Mouse (Mus musculus) ES-Bruce4 (cell line): ENCODE measurements at regions not wholly inside any gene's neighbourhood (a gene's known extent, or its start where the extent isn't known, plus 50 kb on each side); places are given as distances from the start of the nearest gene placed in this dataset.
A peak's percentile ranks its signal among the peaks of the same experiment; 100 is the strongest.

Experiments used
- H3K27ac ChIP-seq: 2 replicates; pipeline ENCODE4 v1.5.1; 2012; ENCODE audit warnings: low read length, inconsistent platforms; ENCODE audit not compliant: insufficient read depth
- H3K27me3 ChIP-seq: 2 replicates; pipeline ENCODE4 v1.6.1; 2012; ENCODE audit warnings: mild to moderate bottlenecking, low read length, inconsistent platforms; ENCODE audit not compliant: control insufficient read depth, poor library complexity, insufficient read depth, severe bottlenecking
- H3K36me3 ChIP-seq: 2 replicates; pipeline ENCODE4 v1.6.1; 2012; ENCODE audit warnings: inconsistent platforms, mild to moderate bottlenecking, low read length, moderate library complexity; ENCODE audit not compliant: control insufficient read depth, poor library complexity, insufficient read depth, severe bottlenecking
- H3K4me1 ChIP-seq: one replicate; pipeline ENCODE4 v1.8.1; 2011; ENCODE audit warnings: low read length; ENCODE audit not compliant: control insufficient read depth, insufficient read depth
- H3K4me3 ChIP-seq: 2 replicates; pipeline ENCODE4 v1.5.1; 2011; ENCODE audit warnings: low read depth, mild to moderate bottlenecking, low read length
- H3K9ac ChIP-seq: 2 replicates; pipeline ENCODE4 v1.6.1; 2012; ENCODE audit warnings: low read depth, mild to moderate bottlenecking, inconsistent platforms; ENCODE audit not compliant: poor library complexity, severe bottlenecking
- H3K9me3 ChIP-seq: replicated peaks from 2 replicates; pipeline ENCODE4 v1.6.1; 2012; ENCODE audit warnings: mild to moderate bottlenecking, low read length, inconsistent platforms; ENCODE audit not compliant: control insufficient read depth, poor library complexity, insufficient read depth, severe bottlenecking
- CTCF ChIP-seq: IDR thresholded peaks from one replicate; pipeline ENCODE4 v1.8.1; 2011; ENCODE audit warnings: low read depth, low read length
- EP300 ChIP-seq: IDR thresholded peaks from 2 replicates; pipeline ENCODE4 v1.6.1; 2011; ENCODE audit warnings: low read depth, low read length; ENCODE audit not compliant: insufficient read depth
- POLR2A ChIP-seq: IDR thresholded peaks from one replicate; pipeline ENCODE4 v1.8.1; 2011; ENCODE audit warnings: low read length; ENCODE audit not compliant: insufficient read depth

DNA sequence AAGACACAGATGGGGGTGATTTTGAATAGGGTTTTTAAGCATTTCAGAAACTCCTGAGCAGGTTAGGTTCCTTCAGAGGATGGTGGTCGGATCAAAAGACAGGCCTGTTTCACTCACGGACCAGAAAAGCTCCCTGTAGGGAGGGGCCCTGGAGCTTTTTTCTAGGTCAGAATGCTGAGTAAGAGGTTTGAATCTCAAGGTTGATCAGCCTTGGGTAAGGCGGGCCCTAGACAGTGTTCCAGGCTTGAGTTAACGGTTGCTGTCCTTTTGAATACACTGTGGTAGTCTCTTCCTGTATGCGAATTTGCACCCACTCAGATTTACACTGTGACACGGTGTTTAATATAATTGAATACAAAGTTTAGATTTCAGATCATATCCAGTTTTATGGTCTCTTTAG, 75.2 kb upstream of the 1700020N01Rik start:
- TF ChIP-seq EP300 (no peak), POLR2A (no peak), CTCF (no peak)

DNA sequence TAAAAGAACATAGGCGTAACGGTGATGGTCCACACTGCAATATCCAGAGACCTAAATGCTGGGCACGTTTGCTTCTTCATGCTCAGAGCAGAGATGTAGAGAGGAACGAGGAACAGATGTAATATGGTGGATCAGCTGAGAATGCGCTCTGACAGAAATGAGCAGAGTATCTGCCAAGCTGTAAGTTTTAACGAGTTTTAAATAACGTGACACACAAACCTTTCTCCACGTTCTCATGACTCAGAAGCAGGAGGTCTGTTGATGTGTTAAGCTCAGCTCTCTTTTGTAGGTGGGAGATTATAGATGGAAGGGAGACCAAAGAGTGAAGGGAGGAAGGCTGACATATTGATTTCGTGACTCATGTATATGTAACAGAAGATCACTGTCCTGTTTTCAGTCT, 72.1 kb upstream of the 1700020N01Rik start:
- TF ChIP-seq CTCF, result no peak
- TF ChIP-seq EP300, result no peak
- no peak for TF ChIP-seq POLR2A
- H3K36me3 ChIP-seq, result no peaks in the 10 kb centered on the region
- H3K4me3 ChIP-seq, result no peak overlapping the region
- H3K9ac ChIP-seq, result no peak overlapping the region
- peaks cover 2% of the 10 kb centered on the region; the same call in 1 of the 2 replicates for H3K27me3 ChIP-seq
- H3K27ac ChIP-seq, result no peak overlapping the region
- H3K4me1 ChIP-seq, result no peaks in the 10 kb centered on the region
- no peaks in the 10 kb centered on the region for H3K9me3 ChIP-seq

More for the DNA sequence above, 75.2 kb upstream of the 1700020N01Rik start:
- no peak overlapping the region for H3K4me3 ChIP-seq
- no peaks in the 10 kb centered on the region for H3K4me1 ChIP-seq
- no peaks in the 10 kb centered on the region for H3K36me3 ChIP-seq
- no peak overlapping the region for H3K27ac ChIP-seq
- H3K9ac ChIP-seq, result no peak overlapping the region
- no peaks in the 10 kb centered on the region for H3K9me3 ChIP-seq
- H3K27me3 ChIP-seq, result no peaks in the 10 kb centered on the region

- Histone ChIP-seq H3K27me3 (peaks cover 2% of the 10 kb centered on the region; the same call in 1 of the 2 replicates), H3K9me3 (no peaks in the 10 kb centered on the region), H3K4me1 (no peaks in the 10 kb centered on the region), H3K27ac (no peak overlapping the region), H3K9ac (no peak overlapping the region), H3K36me3 (no peaks in the 10 kb centered on the region), H3K4me3 (no peak overlapping the region)
- TF ChIP-seq POLR2A (no peak), EP300 (no peak), CTCF (no peak)
These were observed 67.4 kb upstream of the 1700020N01Rik start for GRCm38 (mm10) chr10:21525555-21525954.

DNA sequence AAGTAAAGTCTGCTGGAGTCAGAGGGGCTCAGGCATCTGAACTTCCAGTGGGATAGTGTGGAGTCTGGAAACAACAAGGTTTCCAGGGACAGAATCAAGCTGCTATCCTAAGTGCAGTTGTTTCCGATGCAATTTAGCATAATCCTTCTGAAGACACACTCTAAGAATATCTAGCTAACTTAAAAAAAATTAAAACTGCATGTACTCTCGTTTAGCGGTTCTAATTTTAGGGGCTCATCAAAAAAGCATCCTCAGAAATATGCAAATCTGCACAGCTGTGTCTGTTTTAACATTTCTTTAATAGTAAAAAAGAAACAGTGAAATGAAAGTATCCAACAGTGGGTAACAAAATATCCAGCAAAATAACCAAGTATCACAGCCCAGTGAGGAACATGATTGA, 64.5 kb upstream of the 1700020N01Rik start:
- H3K9ac ChIP-seq, result no peak overlapping the region
- no peak overlapping the region for H3K4me3 ChIP-seq
- peaks cover 2% of the 10 kb centered on the region; the same call in 1 of the 2 replicates for H3K27me3 ChIP-seq
- H3K27ac ChIP-seq, result no peak overlapping the region
- no peaks in the 10 kb centered on the region for H3K4me1 ChIP-seq
- TF ChIP-seq POLR2A (no peak), EP300 (no peak), CTCF (no peak)
- H3K9me3 ChIP-seq, result no peaks in the 10 kb centered on the region
- no peaks in the 10 kb centered on the region for H3K36me3 ChIP-seq

GRCm38 (mm10) chr10:21529098-21529749, 63.7 kb upstream of the 1700020N01Rik start:
- Histone ChIP-seq H3K4me1 (no peaks in the 10 kb centered on the region), H3K36me3 (no peaks in the 10 kb centered on the region), H3K27ac (no peak overlapping the region), H3K27me3 (peaks cover 2% of the 10 kb centered on the region; the same call in 1 of the 2 replicates), H3K4me3 (no peak overlapping the region), H3K9me3 (no peaks in the 10 kb centered on the region), H3K9ac (no peak overlapping the region)
- TF ChIP-seq POLR2A (no peak), CTCF (peak; percentile 33)

DNA sequence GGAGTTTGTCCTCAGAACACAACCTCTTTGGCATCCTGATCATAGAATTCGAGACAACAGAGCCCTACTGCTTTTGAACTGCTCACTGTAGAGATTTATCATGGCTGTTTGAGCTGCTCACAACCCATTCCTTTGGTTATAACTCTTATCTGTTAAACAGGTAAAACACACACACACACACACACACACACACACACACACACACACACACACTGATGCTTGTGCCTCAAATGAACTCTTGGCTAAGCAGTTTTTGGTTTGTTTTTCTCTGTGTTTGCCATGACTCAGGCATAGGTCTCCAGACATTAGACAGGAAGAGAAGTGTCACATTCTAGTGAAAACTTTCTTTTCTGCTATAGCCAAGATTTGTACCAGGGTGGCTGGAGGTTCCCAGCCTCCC, 60.8 kb upstream of the 1700020N01Rik start:
- H3K27me3 ChIP-seq, result no peaks in the 10 kb centered on the region
- no peaks in the 10 kb centered on the region for H3K9me3 ChIP-seq
- no peak for TF ChIP-seq POLR2A
- TF ChIP-seq EP300, result no peak
- TF ChIP-seq CTCF, result no peak

More for the DNA sequence above, 60.8 kb upstream of the 1700020N01Rik start:
- H3K36me3 ChIP-seq, result no peaks in the 10 kb centered on the region
- no peak overlapping the region for H3K9ac ChIP-seq
- H3K4me1 ChIP-seq, result no peaks in the 10 kb centered on the region
- no peak overlapping the region for H3K27ac ChIP-seq
- no peak overlapping the region for H3K4me3 ChIP-seq
